Mouse (Mus musculus) layer of hippocampus, postnatal 25 days (tissue): ENCODE data around the gene Frmd4b. TPM values are rescaled to one million over a fixed set of nuclear protein-coding genes. Genes with fewer than 3 reads are reported as not detected.

Experiments used
- DNase-seq, 2 experiments: peaks; one replicate each; pipeline ENCODE4 v3.0.0; 2022; ENCODE audit warnings: mixed read lengths in 2 of 2, low spot score in 1 of 2; ENCODE audit errors: extremely low spot score in 1 of 2
- total RNA-seq, 2 experiments: library from RNA; stranded (reverse); gene quantifications; 2 replicates each; pipeline ENCODE4 v1.2.3; 2021

Frmd4b gene
- total RNA-seq, 2 experiments from 2014 or later, result 26.8 to 35.0 TPM

DNA sequence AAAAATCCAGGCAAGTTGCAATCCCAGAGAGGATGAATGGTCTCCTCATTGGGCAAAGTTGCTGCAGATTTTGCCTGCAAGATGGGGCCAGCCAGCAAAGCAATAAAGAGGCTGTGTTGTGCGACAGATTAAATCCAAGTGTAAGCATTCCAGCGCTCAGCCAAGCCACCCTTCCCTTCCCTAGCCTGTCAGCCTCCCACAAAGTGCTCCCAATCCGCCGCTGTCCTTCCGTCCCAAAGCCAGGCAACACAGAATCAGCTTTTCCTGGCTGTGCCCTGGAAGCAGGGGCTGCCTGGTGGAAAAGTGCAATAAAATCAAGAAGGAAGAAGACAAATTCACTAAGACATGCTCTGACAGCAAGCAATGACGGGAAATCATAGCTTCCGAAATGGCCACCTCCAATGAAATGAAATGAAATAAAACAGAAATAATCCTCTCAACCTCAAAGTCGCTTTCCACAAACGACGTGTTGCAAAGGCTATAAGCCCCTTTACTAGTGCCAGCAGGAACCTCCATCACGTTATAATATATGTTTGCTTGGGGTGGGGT is 130.5 kb downstream of the Frmd4b start:
- DNase-seq, result peak in 1 of 2 experiments; percentile 32

DNA sequence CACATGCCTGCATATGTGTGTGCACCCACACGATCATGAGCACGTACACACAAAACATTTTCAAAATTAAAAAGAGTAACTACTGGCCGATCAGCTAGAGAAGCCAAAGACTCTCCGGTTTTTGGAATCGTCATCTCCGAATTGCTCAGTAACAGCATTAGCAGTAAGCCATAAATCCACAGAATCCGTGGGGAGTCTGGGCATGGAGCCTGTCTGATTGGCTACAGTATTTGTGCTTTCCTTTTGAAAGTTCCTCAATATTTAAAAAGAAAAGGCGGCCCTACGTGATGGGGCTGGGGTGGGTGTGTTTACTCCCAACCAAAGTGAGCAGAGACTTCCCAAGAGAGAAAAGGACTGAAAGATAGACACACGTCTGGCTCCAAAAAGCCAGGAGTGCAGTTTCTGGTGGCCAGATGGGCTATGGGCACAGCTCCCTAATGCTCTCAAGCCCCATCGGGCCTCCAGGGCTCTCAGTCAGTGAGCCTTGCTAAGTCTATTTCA is 131.4 kb downstream of the Frmd4b start:
- DNase-seq, result no peak

DNA sequence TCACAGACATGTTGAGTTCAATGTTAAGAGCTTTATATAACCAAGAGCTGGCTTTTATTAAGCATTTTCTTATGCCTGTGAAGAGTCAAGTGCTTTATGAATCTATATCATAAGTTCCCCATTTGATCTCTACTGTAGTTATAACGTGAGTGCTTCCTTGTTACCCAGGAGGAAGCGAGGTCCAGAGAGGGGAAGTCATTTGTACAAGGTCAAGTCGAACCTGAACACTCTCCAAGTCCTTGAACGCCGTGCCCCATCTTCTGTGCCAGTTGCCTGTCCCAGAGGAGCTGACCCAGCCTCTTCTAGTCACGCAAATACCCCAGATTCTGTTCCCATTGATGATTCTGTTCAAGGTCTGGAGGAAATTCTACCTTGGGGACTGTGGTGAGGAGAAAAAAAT is 135.4 kb downstream of the Frmd4b start:
- no peak for DNase-seq

DNA sequence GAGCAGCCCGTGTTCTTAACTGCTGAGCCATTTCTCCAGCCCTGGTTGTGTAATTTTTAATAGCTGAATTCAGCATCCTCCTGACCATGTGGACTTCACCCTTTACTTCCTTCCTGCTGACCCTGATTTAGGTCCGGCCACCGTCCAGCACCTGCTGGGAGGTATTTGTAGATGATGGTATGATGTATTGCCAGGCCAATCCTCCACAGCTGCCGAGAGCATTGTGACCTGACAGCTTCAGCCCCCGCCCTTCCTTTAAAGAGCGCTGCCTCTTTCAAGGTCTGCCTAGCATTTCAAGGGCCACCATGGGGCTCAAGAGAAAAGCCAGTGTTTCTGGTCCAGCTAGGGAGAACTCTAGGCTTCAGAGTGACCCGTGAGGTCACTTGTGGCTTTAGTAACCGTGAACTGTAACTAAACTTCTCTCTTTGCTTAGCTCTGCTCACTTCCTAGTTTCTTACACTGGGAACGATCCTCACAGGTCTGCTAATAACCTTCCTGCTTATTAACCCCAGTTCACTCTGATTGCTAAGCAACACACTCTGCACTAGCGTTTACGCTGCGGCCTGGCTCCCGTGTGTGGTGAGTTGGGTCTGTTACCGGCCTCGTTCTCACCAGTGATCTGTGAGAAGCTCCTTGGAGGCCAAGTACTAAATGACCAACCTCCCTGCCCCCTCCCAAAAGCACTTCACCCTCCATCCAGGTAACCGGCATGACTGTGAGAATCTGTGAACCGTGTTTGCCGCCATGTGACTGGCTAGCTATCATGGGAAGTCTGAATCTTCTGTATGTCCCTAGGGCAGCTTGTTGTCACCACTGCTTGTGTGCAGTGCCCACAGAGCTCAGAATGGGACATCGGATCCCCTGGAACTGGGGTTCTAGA is 138.1 kb downstream of the Frmd4b start:
- no peak for DNase-seq

DNA sequence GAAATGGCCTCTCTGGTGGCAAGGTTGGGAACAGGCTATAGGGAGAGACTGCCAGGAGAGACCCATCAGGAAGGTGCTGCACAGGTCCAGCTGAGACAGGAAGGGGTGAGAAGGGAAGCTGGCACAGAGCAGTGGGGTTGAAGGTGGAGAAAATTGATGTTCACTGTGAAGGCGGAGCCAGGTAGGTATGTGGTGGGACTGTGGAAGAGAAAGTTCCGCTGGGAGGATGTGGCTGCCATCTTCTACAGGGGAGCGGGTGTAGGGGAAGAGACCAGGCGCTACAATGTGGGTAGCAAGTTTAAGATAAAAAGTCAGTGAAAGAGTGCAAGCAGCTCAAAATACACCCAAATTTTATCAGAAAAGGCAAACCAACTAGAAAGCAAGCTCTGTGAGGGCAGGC is 143.7 kb downstream of the Frmd4b start:
- no peak for DNase-seq

DNA sequence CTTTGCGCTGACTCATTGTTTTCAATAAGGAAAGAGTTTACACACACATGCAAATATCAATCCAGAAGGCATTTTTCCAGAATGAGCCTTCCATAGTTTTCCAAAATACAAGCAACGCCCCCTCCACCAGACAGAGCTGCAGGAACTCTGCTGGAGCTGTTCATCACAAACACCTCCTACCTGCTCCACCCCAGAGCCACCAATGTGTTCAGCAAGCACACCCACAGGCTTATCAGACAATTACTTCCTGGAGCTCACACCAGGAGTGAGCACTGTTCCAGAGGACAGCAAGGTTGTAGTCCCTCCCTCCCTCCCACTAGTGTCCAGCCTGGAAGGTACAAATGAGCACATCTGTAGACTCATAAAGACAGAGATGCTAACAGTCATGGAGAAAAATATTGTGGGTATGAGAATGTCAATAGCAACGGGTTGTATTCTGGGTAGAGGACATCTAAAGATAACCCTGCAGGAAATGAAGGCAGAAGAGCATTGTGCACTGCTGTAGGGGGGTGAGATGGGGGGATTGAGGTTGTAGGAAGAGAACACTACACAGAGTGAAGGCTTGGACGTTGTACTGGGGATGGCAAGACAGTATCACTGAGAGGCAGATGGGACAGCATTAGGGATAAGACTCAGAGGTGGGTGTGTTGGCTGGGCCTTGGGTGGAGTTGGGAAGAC is 144.3 kb downstream of the Frmd4b start:
- DNase-seq, result no peak

DNA sequence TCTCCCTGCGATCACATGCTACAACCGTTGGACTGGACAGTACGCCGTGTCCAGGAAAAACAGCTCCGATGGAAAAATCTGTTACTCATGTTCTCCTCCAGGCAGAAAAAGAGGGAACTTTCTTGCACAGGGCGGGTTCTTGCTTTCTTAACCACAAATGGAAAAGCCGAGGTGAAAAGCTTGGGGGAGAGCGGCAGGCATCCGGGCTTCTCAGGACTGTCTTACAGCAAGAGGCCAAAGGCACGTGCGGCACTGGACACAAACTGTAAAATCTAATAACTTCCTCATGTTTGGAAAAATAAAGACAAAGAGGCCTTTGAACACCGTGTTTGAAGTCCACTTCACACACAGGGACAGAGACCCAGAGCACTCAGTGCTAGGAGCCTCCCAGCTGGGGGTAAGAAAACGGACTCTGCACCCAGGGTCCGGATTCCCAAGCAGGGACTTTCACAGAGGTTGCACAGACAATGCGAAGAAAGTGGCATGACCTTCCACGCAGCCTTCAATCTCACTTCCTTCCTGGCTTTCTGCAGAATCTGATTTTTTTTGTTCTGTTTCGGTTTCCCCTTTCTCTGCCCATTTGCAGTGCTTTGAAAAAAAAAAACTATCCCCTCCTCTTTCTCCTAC is 153.3 kb downstream of the Frmd4b start:
- no peak for DNase-seq

DNA sequence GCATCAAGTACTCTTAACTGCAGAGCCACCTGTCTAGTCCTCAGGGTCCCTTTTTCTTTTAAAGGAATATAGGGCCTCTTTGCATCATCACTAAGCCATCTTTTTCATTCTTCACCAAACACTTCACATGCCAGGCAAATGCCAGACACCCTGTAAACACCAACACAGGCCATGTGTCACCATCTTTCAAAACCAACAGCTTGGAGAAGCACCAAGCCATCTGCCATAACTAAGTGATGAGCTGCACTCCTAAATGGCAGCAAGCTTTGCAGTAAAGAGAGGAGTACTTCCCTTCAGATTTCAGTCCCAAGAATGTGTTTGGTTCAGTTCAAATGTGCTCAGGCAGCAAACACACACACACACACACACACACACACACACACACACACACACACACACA is 154.9 kb downstream of the Frmd4b start:
- DNase-seq, result no peak

DNA sequence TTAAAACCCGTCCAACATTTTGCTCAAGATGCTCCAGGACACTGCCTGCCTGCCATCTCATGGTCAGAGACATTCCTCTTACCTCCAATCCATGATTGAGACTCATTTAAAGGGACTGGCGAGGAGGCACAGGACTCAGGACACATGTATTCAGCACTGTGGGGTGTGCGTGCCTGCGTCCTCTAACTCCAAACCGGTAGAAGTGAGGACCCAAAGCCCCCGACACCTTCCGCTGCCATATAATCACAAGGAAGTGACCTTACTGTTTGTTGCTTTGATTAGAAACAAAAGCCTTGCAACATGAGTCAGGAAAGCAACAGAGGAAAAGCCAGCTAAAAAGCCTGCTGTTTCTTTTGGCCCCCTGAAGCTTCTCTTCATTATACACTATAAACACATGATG is 158.2 kb downstream of the Frmd4b start:
- no peak for DNase-seq

DNA sequence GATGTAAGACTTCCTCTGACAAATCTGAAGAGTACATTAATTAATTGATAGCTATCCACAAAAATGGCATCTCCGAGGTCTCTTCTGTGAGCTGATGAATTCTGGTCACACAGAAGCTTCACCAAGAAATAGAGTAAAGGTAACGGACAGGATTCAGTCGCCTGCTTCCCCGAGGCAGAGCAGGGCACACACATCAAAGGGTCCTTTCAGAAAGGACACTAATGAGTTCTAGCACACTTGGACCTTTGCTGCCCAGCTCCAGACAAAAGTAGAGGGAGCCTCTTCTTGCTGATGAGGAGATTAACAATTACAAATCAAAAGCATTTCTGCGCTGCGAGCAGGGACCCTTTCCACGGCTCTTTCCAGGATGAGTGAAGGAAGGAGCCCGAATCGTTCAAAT is 159.0 kb downstream of the Frmd4b start:
- no peak for DNase-seq

DNA sequence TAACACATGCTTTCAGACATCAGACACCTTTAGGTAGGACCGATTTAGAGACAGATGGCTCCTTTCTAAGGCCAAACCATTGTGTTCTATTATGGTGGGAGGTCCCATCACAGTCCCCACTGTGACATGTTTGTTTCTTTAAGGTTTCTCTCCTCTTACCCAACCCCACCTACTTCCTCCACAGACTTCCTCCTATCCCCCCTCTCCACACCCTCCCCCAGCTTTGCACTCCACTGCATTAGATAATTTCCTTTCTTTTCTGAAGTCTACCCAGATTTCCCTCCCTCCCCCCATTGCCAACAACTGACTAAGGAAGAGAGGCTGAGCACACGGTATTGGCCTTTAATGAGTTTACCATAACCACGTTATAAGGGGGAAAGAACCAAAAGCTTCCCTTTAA is 159.4 kb downstream of the Frmd4b start:
- DNase-seq, result no peak

DNA sequence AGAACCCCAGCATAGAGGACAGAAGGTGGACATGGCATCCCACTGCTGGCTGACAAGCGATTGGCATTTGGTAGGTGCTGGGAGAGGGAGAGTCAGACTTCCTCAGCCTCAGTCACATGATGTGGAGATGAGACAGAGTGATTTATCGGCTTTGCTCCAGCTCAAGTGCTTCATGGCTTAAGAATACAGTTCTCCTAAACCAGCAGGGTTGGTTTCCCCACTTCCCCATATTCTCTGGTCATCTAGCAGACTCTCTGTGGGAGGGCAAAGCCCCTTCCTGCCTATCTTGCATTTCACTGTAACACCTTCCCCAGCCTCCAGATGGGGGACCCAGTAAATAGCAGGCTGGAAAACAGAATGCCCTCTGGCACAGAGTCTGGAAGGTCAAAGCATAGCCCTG is 160.1 kb downstream of the Frmd4b start:
- DNase-seq, result no peak

DNA sequence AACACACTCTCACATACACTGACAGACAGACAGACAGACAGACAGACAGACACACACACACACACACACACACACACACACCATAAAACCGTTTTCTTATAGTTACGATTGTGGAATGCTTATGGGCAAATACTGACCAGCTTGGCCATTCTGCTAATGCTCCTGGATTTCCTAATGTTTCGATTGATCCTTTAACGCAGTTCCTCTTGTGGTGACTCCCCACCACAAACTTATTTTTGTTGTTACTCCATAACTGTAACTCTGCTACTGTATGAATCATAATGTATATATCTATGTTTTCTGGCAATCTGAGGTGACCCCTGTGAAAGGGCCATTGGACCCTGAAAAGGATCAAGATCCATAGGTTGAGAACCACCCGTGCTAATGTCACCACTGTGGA is 165.1 kb downstream of the Frmd4b start:
- DNase-seq, result no peak

DNA sequence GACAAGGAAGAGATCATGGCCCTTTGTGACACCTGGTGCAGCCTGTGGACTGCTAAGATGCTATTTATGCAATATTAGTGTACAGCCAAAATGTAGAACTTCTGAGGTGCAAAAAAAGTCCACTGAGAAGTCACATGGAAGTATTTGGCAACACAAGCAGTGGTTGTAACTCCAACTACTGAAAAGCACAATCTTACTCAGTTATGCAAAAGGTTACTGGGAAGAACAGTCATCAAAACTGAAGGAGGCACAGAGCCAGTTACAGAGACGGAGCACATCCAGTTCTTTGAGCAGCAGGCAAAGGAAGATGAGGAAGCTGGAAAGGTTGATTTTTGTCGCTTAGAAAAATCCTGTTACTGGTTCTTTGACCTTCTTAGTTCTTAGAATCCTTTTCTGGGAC is 167.5 kb downstream of the Frmd4b start:
- DNase-seq, result no peak

DNA sequence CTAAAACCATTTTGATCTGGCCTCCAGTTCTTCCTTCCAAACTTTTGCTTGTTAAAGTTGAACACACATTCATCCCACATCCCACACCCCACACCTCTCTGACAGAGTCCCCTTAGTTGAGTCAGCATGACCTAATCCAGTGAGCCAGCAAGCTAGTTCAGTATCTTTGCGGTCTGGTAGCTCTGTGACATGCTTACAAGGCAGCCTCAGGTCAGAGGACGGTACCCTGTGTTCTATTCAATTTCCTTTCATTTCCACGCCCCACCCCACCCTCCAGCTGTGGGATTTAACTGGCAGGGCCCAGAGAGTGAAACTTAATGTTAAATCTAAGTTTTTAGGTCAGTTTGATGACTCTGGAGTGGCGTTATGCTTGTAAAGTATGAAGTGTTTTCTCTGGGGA is 170.3 kb downstream of the Frmd4b start:
- no peak for DNase-seq

DNA sequence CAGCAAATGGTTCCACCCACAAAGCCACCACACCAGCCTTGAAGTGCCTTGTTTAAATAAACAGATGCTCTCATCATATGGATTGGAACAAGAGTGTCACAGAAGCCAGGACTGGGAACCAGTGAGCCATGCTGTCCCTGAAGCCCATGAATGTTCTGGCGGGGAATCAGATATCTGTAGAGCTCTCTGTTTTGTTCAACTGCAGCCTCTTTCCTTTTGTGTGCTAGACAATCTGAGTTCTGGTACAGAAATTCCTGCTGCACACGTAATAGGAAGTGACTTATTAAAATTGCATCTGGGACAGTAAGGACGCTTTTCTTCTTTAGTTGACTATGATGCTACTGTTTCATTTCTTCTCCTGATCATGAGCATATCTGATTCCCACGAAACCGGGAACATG is 173.2 kb downstream of the Frmd4b start:
- no peak for DNase-seq

DNA sequence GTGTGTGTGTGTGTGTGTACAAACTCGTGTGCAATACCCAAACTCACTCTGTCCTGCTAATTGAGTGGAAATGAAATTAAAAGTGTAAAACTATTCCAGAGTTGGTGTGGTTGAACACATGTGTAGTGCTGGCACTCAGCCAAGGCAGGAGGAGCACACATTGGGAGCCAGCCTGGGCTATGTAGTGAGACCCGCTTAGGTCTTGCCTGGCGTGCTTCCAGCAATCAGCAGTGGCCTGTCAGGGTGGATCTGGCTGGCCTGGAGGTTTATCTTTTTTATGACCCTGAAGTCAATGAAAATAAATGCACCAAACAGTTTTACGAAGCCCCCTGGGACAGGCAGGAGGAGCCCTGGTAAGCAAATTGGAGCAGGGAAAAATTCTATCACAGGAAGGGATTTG is 173.8 kb downstream of the Frmd4b start:
- no peak for DNase-seq

DNA sequence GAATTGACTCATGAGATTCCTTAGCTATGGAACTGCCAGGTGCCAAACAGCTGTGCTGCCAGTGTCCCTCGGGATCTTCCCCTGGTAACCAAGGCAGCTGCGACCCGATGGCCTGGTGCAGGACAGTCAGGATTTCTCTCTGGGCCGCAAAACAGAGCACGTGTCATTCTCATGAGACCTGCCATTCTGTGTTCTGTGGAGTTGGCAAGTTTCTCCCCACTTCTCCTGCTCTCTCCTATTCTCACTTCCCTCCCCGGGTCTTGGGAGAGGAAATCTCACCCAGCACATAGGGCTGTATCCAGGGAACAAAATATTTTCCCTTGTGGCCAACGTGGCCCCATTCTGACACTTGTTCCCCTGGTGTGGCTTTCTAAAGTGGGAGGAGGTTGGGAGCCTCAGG is 176.0 kb downstream of the Frmd4b start:
- DNase-seq, result no peak

DNA sequence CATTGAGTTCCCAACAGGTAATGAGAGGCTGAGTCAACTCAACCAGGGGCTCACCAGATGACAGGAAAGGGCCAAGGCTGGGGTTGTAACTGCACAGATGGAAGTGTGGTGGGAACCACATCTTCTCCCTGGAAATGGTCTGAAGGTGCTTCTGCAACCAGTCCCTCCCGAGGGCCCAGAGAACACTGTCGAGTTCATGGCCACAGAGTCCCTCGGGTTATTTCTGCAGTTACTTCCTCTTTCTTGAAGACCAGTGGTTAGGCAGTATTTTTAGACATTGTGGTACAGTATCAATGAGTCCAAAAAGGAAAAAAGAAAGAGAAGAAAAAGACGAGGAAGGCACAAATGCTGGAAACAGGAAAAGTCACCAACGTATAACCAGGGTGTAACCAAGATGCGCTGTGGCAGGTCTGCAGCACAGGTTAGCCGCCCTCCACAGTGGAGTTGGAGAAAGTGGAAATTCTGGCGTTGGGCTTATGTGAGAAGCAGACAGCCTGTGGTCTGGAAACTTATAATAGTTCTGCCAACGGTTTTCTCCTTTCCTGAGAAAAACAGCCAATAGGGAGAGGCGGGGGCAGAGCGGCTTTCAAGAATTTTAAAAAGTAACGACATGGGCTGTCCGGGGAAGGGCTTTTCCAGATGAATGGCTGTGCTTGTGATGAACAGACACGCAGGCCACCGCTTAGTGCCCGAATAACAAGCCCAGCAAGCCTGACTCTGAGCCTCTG is 178.3 kb downstream of the Frmd4b start:
- no peak for DNase-seq

DNA sequence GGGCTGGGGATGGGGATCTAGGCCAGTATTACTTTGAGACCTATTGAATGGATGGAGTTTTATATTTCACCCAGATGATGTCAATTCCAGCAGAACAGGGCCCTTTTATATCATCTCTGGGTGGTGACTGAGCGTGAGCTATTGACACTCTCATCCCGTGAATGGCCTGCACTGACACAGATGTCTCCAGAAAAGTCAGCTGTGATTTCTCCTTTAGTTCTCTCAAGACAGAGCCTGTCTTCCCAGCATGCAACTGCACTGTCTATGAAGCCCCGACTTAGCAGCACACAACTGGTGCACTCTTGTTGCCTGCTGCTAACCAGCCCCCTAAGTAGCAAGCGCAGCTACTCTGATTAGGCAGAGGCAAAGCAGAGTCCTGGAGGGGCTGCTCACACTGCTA is 182.6 kb downstream of the Frmd4b start:
- DNase-seq, result no peak
